Mouse (Mus musculus) cortical plate, adult 2 months (tissue): ENCODE measurements at regions not wholly inside any gene's neighbourhood (a gene's known extent, or its start where the extent isn't known, plus 50 kb on each side); places are given as distances from the start of the nearest gene placed in this dataset.

Experiments
- CTCF ChIP-seq: fragments of 200-500 bp; IDR thresholded peaks from 2 replicates; pipeline ENCODE4 v1.5.1; 2011; ENCODE audit warnings: mild to moderate bottlenecking, control low read depth, low read length; ENCODE audit not compliant: insufficient read depth; ENCODE audit errors: extremely low read depth
- POLR2A ChIP-seq: fragments of 200-500 bp; IDR thresholded peaks from 2 replicates; pipeline ENCODE4 v1.6.1; 2011; ENCODE audit warnings: mild to moderate bottlenecking, low read length, control low read depth; ENCODE audit not compliant: insufficient read depth; ENCODE audit errors: extremely low read depth

DNA sequence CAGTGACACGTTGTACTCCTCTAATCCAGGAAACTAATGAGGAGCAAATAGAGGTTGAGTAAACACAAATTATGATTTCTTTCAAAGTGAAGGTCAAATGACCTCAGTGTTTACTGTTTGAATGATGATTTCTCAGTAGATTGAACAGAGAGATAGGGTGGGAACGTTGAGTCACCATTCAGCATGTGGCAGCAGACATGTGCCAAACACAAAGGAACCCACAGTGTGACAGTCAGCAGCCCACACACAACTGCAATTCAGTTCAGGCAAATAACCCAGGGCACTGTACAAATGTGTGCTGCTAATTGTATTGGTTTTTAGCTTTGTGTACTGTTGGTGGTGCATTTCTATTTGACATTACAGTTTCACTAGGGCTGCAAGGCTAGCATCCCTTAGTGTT, 254.1 kb upstream of the Kirrel3 start:
- TF ChIP-seq CTCF (no peak), POLR2A (no peak)
